Mouse (Mus musculus) layer of hippocampus, postnatal 14 days (tissue): ENCODE results near the gene Zfp949. TPM values are rescaled to one million over a fixed set of nuclear protein-coding genes. Genes with fewer than 3 reads are reported as not detected.
"Not testable (repeated sequence)": the region's sequence is repeated elsewhere in the genome, so short reads cannot be mapped to it uniquely, and the experiment has no call there.

Experiments used
- DNase-seq, 2 experiments: peaks; one replicate each; pipeline ENCODE4 v3.0.0; 2021 to 2022; ENCODE audit warnings: low spot score in 2 of 2, mixed read lengths in 1 of 2
- total RNA-seq, 2 experiments: library from RNA; stranded (reverse); gene quantifications; 2 replicates each; pipeline ENCODE4 v1.2.3; 2021

Gene Zfp949
- total RNA-seq, 2 experiments from 2014 or later, result 17.8 to 21.1 TPM

DNA sequence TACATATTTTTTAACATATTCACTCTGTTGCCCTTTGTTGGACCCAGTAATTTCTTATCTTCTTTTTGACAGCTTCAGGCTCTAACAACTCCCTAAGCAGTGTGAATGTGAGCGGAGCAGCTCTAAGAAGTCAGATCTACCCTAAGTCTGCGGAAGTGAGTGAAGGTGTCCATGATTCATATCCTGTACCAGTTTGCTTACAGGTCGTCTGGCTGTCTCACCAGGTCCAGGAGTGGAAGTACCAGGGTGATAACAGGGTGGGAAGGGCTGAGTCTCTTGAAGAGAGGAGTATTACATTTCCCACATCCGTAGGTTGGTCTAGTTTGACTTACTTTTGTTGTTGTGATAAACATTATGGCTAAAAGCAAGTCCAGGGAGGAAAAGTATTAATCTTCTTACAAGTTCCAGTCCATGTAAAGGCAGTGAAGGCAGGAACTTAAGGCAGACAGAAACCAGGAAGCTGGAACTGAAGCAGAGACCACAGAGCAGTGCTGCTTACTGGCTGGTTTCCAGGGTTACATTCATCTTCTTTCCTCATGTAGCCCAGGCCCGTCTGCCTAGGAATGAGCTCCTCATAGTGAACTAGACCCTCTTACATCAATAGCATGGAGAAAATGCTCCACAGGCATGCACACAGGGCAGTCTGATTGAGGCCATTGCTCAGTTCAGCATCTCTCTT, 8.1 kb upstream of the Zfp949 start:
- no peak for DNase-seq

DNA sequence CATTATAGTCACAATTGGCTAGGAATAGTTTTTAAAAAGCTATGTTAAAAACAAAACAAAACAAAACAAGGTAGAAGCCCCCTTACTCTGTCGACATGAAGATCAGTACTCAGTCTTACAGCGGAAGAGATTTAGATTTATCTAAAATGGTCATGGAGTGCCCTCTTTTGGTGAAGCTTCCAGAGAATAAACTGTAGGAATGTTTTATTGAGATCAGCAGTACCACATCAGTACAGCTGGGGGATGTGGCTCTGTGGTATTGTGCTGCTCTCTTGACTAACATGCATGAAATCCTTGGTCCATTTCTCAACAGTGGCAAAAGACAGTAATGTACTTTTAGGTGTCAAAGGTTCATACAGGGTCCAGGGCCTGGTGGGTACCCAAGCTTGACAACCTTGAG, 5.0 kb upstream of the Zfp949 start:
- peak in 1 of 2 experiments; percentile 46 for DNase-seq

DNA sequence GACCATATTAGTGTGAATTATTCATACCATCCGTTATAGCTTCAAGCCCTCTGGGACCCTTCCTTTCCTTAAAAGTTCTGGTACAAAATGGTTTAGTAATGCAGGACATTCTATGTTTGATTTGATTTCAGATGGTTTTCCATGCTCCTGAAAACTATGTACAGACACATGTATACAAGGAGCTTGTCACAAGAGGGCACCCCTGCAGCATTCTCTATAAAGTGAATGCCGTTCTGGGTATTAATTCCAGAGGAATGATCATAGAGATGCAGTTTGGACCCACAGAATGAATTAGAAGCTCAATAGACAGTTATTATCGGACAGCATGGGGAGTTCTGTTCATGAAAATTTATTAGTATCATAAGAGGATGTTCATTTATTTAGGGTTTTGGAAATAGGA, 2.3 kb upstream of the Zfp949 start:
- DNase-seq, result peak in 1 of 2 experiments; percentile 57

DNA sequence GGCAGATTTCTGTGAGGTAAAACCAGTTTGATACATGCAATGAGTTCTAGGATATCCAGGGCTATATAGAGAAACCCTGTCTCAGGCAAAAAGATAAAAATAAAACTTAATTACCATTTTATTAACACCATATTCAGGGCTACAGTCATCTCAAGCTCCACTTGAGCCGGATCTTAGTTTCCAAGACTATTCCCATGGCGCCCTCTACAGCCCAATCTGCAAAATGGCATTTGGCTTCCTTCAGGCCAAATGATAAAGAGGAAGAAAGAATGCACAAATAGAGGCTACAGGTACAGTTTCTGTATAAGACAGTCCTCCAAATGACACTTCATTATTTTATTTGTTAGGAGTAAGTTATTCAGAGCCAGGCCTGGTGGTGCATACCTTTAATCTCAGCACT, 1.7 kb upstream of the Zfp949 start:
- peak in 1 of 2 experiments; percentile 32 for DNase-seq

DNA sequence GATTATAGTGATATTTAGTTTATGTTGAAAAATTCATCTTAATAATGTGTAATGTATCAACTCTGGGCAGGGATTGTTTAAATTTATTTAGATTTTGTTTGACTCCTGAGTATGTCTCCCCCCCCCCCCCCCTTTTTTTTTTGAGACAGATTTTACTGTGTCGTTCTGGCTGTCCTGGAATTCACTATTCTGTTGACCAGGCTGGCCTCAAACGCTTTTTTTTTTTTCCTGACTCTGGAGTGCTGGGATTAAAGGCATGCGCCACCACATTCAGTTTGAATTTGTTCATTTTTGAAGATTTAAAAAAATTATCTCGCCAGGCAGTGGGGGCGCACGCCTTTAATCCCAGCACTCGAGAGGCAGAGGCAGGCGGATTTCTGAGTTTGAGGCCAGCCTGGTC, 1.2 kb upstream of the Zfp949 start:
- no peak for DNase-seq

DNA sequence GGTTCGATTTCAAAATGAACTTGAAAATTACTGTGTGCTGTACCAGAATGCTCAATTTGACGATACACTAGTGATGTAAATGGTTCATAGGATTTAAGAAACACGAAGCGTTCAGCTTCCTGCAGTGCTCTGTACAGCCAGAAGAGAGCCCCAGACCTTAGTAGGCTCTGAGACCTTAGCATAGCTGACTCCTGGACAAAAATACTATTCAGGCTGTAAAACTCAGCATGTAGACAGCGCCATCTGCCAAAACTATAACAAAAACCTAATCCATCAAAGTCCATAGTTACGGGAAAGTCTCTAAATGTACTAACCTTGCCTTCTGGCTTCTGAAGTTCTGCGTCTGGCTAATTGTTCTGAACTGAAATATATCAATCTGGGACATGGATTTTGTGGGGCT, 550 bp upstream of the Zfp949 start:
- peak in 1 of 2 experiments; percentile 31 for DNase-seq

DNA sequence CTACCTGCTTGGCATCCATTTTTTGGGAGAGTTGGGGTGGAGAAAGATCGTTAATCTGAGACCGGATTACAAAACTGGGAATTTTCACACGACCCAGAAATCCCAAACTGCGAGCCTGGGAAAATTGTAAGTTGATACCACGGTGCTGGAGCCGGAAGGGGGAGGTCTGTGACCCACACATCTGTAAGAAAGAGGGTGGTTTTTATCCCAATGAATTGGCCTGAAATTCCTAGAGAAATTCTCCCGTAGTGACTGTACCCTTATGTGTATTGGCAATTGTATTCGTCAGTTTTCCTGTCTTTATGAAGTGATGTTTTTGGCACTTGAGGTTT, 760 bp downstream of the Zfp949 start:
- no peak for DNase-seq

DNA sequence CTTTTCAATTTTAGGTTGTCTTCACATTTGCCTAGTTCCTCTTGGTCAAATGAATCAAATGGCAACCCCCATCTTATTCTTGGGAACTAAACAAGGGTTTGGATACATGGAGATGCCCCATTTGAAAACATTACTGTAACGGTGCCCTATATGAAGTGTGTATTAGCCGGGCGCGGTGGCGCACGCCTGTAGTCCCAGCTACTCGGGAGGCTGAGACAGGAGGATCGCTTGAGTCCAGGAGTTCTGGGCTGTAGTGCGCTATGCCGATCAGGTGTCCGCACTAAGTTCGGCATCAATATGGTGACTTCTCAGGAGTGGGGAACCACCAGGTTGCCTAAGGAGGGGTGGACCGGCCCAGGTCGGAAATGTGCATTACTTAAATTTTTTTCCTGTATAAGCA, 5.3 kb downstream of the Zfp949 start:
- no peak for DNase-seq

DNA sequence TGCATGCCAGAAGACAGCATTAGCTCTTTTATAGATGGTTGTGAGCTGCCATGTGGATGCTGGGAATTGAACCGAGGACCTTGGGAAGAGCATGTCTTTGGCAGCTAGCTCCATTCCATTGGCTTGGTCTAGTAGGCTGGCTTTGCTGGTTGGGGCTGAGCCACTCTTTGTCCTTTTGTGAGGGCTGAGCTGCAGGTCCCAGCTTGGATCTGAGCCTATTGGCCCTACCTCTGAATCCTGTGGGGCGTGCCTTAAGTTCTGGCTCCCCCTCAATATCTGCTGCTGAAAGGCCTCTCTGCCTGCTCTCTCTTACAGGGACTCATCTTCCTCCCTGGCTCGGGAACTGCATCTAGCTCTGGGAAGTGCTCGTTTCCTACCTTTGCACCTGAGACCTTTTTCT, 10.3 kb downstream of the Zfp949 start:
- DNase-seq, result no peak

DNA sequence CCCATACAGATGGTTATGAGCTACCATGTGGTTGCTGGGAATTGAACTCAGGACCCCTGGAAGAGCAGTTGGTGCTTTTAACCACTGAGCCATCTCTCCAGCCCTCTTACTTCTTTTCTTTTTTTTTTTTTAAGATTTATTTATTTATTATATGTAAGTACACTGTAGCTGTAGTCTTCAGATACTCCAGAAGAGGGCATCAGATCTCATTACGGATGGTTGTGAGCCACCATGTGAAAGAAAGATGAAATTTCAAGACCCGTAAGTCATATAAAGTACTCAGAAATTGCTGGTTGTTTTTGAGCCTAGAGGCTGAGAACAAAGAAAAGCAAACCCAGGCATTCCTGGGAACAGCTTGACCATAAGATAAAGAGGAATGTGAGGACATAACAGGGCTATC, 13.7 kb downstream of the Zfp949 start:
- DNase-seq, result not testable (repeated sequence)

DNA sequence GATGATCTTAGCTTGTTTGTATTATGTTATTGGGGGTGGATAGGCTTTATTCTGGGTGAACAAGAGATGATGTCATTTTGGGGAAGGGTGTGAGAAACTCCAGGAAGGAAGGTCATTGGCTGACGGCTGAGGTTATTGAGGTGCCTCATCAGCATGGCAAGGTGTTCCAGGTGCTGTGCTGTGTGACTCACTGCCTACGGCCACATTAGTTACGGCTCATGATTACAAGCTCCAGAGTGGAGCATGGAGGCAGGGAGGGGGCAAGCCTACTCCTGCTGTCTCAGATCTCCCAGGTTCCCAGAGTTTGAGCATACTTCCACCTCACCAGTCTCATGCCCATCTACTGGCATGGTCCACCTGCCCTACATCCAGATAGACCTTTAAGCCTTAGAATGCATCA, 22.7 kb downstream of the Zfp949 start:
- DNase-seq, result not testable (repeated sequence)

DNA sequence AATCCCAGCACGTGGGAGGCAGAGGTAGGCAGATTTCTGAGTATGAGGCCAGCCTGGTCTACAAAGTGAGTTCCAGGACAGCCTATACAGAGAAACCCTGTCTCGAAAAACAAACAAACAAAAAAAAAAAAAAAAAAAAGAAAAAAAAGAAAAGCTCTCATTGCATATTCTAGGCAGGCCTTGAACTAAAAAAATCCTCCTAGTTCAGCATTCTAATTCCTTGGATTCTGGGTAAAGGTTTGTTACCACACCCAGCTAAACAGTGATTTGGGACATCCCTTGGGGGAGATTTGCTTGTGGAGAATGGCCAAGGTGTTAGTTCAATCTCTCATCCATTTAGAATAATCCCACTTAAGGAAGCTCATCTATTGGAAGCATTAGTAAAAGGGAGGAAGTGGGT, 32.8 kb downstream of the Zfp949 start, which contains the start of gene Trim43a:
TSS of gene Trim43a (plus strand) at position 301 of the 400 bp plus-strand sequence.
- DNase-seq, result not testable (repeated sequence)

DNA sequence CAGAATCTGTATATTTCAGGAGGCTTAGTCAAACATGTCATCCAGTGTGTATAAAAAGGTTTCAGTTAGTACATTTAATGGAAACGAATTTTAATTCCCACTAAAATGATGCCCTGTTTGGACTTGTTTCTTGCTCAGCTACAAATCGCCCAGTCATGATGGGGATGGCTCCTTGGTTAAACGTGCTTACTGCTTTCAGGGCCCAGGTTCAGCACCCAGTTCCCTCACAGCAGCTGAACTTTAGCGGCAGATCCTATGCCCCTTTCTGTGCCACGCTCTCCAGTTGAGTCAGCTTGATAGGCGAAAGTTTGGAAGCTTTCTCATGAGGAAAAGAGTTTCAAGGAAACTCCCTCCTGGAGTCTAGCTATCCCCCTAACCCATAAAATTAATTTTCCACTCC, 45.9 kb downstream of the Zfp949 start:
- not testable (repeated sequence) for DNase-seq

DNA sequence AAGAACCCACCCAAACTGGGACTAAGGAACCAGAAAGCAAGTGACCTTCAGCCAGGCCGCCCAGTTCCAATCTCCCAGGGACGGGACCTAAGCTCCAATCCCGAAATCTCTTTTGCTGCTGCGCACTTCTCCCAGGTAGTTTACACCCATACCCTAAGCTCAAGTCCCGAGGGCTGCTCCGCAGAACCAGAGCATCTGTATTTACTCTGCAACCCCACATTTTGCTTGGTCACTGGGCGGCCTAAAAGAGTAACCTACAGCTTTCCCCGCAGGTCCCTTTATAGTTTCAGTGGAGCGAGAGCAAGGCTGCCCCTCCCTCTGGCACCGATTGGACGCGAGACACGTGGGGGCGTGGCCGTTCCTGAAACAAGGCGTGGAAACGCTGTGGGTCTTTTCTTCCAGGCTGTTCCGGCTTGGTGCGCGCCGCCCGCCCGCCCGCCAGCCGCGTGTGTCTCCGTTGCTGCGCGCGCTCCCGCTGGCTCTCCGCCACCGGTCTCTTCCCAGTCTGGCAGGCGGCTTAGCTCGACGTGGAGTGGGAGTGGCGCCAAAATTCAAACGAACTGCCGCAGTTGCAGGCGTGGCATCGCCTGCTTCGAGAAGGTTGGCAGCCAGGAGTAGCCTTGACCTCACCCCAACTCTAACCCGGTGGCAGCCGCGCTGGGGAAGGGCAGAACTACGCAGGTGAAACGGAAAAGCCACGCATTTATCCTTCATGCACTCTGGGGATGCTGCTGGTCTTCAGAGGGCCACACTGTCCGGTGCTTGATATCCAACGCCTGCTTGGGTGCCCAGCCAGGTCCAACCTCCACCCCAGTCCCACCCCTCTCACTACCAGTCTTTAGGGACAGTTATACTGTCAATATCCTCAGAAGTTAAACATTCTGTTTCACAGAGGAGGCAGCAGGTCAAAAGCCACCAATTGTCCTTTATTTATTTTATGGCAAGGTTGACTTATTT, 51.7 kb downstream of the Zfp949 start:
- peak; percentile 98 for DNase-seq

Other genes starting within 250 kb of the Zfp949 start
- 1 to 10 TPM; 3.8 to 4.6 TPM for gene Nt5e, start 220.8 kb upstream of the Zfp949 start, total RNA-seq
- 10 to 100 TPM; 50.1 to 50.2 TPM for gene Snx14, start 109.1 kb upstream of the Zfp949 start, total RNA-seq
- gene Gm20537, start 91.4 kb upstream of the Zfp949 start, total RNA-seq, result under 1 TPM in 1 of 2 experiments, not detected in 1; 0.88 TPM
- 10 to 100 TPM; 77.9 to 81.8 TPM for gene Syncrip, start 65.4 kb upstream of the Zfp949 start, total RNA-seq
- under 1 TPM in 1 of 2 experiments, not detected in 1; 0.69 TPM for gene Trim43a, start 32.9 kb downstream of the Zfp949 start, total RNA-seq
- 10 to 100 TPM; 29.0 to 32.6 TPM for gene Mthfsl, start 172.3 kb downstream of the Zfp949 start, total RNA-seq
- under 1 TPM in 1 of 2 experiments, not detected in 1; 0.60 TPM for gene Bcl2a1d, start 183.9 kb downstream of the Zfp949 start, total RNA-seq